Mouse (Mus musculus) stomach, embryonic 15.5 days (tissue): Measurements from ENCODE around the gene Cdk12. TPM values are rescaled to one million over a fixed set of nuclear protein-coding genes. Genes with fewer than 3 reads are reported as not detected.

Experiments used
- ATAC-seq: fragments of 200-750 bp; cut with Nextera tagmentation; 2 replicates; pipeline ENCODE4 v1.8.0; 2017; ENCODE audit warnings: low read depth, moderate number of reproducible peaks, moderate TSS enrichment; ENCODE audit not compliant: insufficient read depth, low FRiP score
- H3K27ac ChIP-seq: fragments of 300-500 bp; sonication (generic); 2 replicates; pipeline ENCODE4 v1.5.1; 2015; ENCODE audit warnings: mild to moderate bottlenecking, inconsistent platforms
- H3K27me3 ChIP-seq: fragments of 300-500 bp; sonication (generic); replicated peaks from 2 replicates; pipeline ENCODE4 v1.6.1; 2015; ENCODE audit warnings: inconsistent platforms
- H3K36me3 ChIP-seq: fragments of 300-500 bp; sonication (generic); 2 replicates; pipeline ENCODE4 v1.6.1; 2015; ENCODE audit warnings: inconsistent platforms
- H3K4me1 ChIP-seq: fragments of 300-500 bp; sonication (generic); 2 replicates; pipeline ENCODE4 v1.6.1; 2015; ENCODE audit warnings: inconsistent platforms
- H3K4me2 ChIP-seq: fragments of 300-500 bp; sonication (generic); 2 replicates; pipeline ENCODE4 v1.6.1; 2015; ENCODE audit warnings: mild to moderate bottlenecking, inconsistent platforms
- H3K4me3 ChIP-seq: fragments of 300-500 bp; sonication (generic); replicated peaks from 2 replicates; pipeline ENCODE4 v1.5.1; 2015; ENCODE audit warnings: inconsistent platforms
- H3K9ac ChIP-seq: fragments of 300-500 bp; sonication (generic); 2 replicates; pipeline ENCODE4 v1.6.1; 2015; ENCODE audit warnings: inconsistent platforms
- H3K9me3 ChIP-seq: fragments of 300-500 bp; sonication (generic); 2 replicates; pipeline ENCODE4 v1.6.1; 2016; ENCODE audit warnings: inconsistent platforms
- WGBS: fragments of 180-500 bp; shearing (Covaris S2); methylation state at CpG from one replicate; pipeline ENCODE4 v1.1.7; 2015; 5-methylcytosine and 5-hydroxymethylcytosine counted together
- microRNA-seq: library from miRNA; unstranded; fragments of <30 nt; microRNA quantifications from one replicate; pipeline ENCODE4, GENCODE M21; 2016
- polyA plus RNA-seq: library from polyadenylated mRNA; unstranded; fragments of >200 nt; fragmentation: Nextera tagmentation; extraction: Ambion mirVana; gene quantifications from 2 replicates; pipeline ENCODE4 v1.2.1, GENCODE M21; 2015

Gene Cdk12
- polyA plus RNA-seq, 1 experiment from 2014 or later: 9.7 TPM

- Histone ChIP-seq H3K27me3 (peaks cover 97% of the 10 kb centered on the region), H3K4me1 (peaks cover 20% of the 10 kb centered on the region), H3K36me3 (no peaks in the 10 kb centered on the region), H3K9ac (no peak overlapping the region), H3K4me2 (peak overlapping the region; percentile 46), H3K9me3 (no peaks in the 10 kb centered on the region), H3K27ac (no peak overlapping the region), H3K4me3 (peak overlapping the region; percentile 24)
- under 1% methylated on average over 35 of the region's 35 CpGs for WGBS
- no peak for ATAC-seq
These were observed 125.1 kb downstream of the Cdk12 start for GRCm38 (mm10) chr11:98328031-98328370.

Small RNA genes within 50 kb of the gene (microRNA-seq; reads per million reads assigned to microRNA genes)
- not detected for gene Gm27399
- not detected for gene Mir5119

Other genes with a start within 250 kb of the Cdk12 start
- 0.73 and 1.0 TPM in 2 replicates for gene Plxdc1, start 216.6 kb upstream of the Cdk12 start, polyA plus RNA-seq
- gene Arl5c, start 206.9 kb upstream of the Cdk12 start, polyA plus RNA-seq: 8.2 and 13.4 TPM in 2 replicates
- gene Cacnb1, start 180.0 kb upstream of the Cdk12 start, polyA plus RNA-seq: 7.3 and 9.5 TPM in 2 replicates
- gene Rpl19, start 176.3 kb upstream of the Cdk12 start, polyA plus RNA-seq: 855 and 1,061 TPM in 2 replicates
- gene Stac2, start 149.6 kb upstream of the Cdk12 start, polyA plus RNA-seq: 0.21 and 0.41 TPM in 2 replicates
- gene Fbxl20, start 52.7 kb upstream of the Cdk12 start, polyA plus RNA-seq: 15.9 and 17.3 TPM in 2 replicates
- gene Med1, start 9.8 kb upstream of the Cdk12 start, polyA plus RNA-seq: 54.5 and 57.4 TPM in 2 replicates
- 0.09 and 0.18 TPM in 2 replicates for gene Neurod2, start 126.6 kb downstream of the Cdk12 start, polyA plus RNA-seq
- gene Ppp1r1b, start 145.3 kb downstream of the Cdk12 start, polyA plus RNA-seq: 20.2 and 21.5 TPM in 2 replicates
- gene Stard3, start 155.3 kb downstream of the Cdk12 start, polyA plus RNA-seq: 41.1 and 46.4 TPM in 2 replicates
- gene Tcap, start 180.8 kb downstream of the Cdk12 start, polyA plus RNA-seq: 0.23 and 0.43 TPM in 2 replicates
- gene Pnmt, start 183.4 kb downstream of the Cdk12 start, polyA plus RNA-seq: 0.22 TPM in 1 of 2 replicates, not detected in the other
- 13.0 and 15.7 TPM in 2 replicates for gene Pgap3, start 197.4 kb downstream of the Cdk12 start, polyA plus RNA-seq
- gene Erbb2, start 209.4 kb downstream of the Cdk12 start, polyA plus RNA-seq: 40.6 and 42.4 TPM in 2 replicates
- gene Mien1, start 235.9 kb downstream of the Cdk12 start, polyA plus RNA-seq: 137 and 142 TPM in 2 replicates
- 44.7 and 56.1 TPM in 2 replicates for gene Grb7, start 243.3 kb downstream of the Cdk12 start, polyA plus RNA-seq